Mouse (Mus musculus): ENCODE results near the gene Dip2a.

- TF ChIP-seq ZNF384 (IDR thresholded peaks at IDR 0.05; ENCODE audit: low read depth, low read length), result no peak
- no peak for TF ChIP-seq MAFK (IDR thresholded peaks at IDR 0.05; ENCODE audit: insufficient read depth, low read depth, low read length)
- no peak for TF ChIP-seq ZC3H11A (IDR thresholded peaks at IDR 0.05; ENCODE audit: borderline replicate concordance, low read depth, low read length)
Measured at GRCm38 (mm10) chr10:76345540-76345902, 430 bp upstream of the Dip2a start.

Measured in ES-E14 (cell line).